In the genomic region with DNA sequence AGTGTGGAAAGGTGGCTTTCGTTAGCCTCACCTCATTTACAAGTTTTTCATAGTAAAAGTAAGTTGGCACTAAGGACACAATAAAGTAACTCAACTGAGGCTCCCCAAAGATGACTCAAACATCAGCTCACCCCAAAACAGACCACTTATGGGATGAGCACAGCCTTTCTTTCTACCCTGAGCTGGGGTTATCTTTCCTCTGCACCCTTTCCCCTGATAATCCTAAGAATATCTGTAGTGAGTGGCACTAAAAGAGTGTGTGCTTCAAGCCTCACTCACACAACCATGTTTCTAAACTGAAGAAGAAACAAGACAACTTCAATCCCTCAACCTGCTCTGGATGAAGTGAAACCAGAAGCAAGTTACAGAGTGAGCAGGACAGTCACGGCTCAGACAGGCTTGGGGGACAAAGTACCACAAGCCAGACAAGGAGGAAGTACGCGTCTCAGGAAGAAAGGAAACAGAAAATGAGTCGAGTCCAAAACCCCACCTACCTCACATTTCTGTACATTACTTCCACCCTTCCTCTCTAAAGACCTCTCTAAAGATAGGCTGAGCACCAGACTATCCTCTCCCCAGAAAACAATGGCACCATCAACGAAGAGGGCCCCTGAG, we compare ENCODE assay signal across 17 mouse cellular contexts. TPM values are rescaled to one million over a fixed set of nuclear protein-coding genes. Genes with fewer than 3 reads are reported as not detected.
DNase-seq lines count a peak whose midpoint lies in the region; ATAC-seq and TF ChIP-seq lines count a peak whose summit lies in the region.
"Had no signal": no experiment of that assay in that cellular context is flagged by ENCODE, and none has a peak within 500 bp of the region (broad histone marks: within the 10 kb centered on the region; RNA-seq: fewer than 3 reads in every experiment).

No protein-coding gene starts in this region.

- H3K4me3 ChIP-seq in CH12.LX (replicated peaks in 1 of 3; ENCODE audit: low read depth in 2 of 3, low read length in 2 of 3, poor library complexity in 1 of 3), result no peak overlapping the region
- no peak overlapping the region for H3K4me3 ChIP-seq in hindbrain, embryonic 14.5 days (replicated peaks; ENCODE audit: low read length)
- H3K4me3 ChIP-seq: embryonic facial prominence, embryonic 10.5 days; forebrain, embryonic 10.5 days; hindbrain, embryonic 13.5 days; midbrain, embryonic 15.5 days; neural tube, embryonic 15.5 days had no signal

- peak overlapping the region; percentile 63; the same call in 1 of the 2 replicates for H3K27ac ChIP-seq in CH12.LX (ENCODE audit: insufficient read depth, low read depth)
- no peak overlapping the region for H3K27ac ChIP-seq in hindbrain, embryonic 14.5 days
- H3K27ac ChIP-seq: embryonic facial prominence, embryonic 10.5 days; forebrain, embryonic 10.5 days; hindbrain, embryonic 13.5 days; kidney, postnatal 0 days; midbrain, embryonic 15.5 days; neural tube, embryonic 15.5 days had no signal

- in situ Hi-C loops in CH12.LX (cut with MboI; ENCODE audit: low pct_ligation_motif_present, low pct_unique_long_range_greater_than_20kb, low sequenced_read_pairs), result no loop called here

- H3K27me3 ChIP-seq in CH12.LX (replicated peaks), result no peaks in the 10 kb centered on the region
- H3K27me3 ChIP-seq in hindbrain, embryonic 14.5 days (ENCODE audit: control insufficient read depth, insufficient read depth, low read length), result no peaks in the 10 kb centered on the region
- H3K27me3 ChIP-seq: hindbrain, embryonic 13.5 days; midbrain, embryonic 15.5 days; neural tube, embryonic 15.5 days had no signal

- TF ChIP-seq POLR2A in CH12.LX (IDR thresholded peaks at IDR 0.05; ENCODE audit: low read depth, low read length), result no peak

- DNase-seq in layer of hippocampus, adult 11-12 months (ENCODE audit: low spot score), result peak; percentile 20
- DNase-seq in layer of hippocampus, adult 18-20 months (ENCODE audit: low spot score in 2 of 2), result no peak
- DNase-seq in CH12.LX (ENCODE audit: extremely low read depth), result peak; percentile 54
- no peak for DNase-seq in hindbrain, embryonic 14.5 days (ENCODE audit: low spot score)
- DNase-seq in cerebellum, postnatal 36 days, result no peak
- DNase-seq: gastrocnemius, postnatal 14 days; lung, adult 2 months; right cerebral cortex, postnatal 25 days had no signal

- TF ChIP-seq CTCF in CH12.LX (conservative IDR thresholded peaks at IDR 0.05 in 1 of 2, IDR thresholded peaks at IDR 0.05 in 1 of 2; ENCODE audit: low read depth in 2 of 2, low read length in 2 of 2), result no peak

- no peak overlapping the region for H3K9ac ChIP-seq in CH12.LX (ENCODE audit: insufficient read depth, low read depth)
- no peak overlapping the region for H3K9ac ChIP-seq in hindbrain, embryonic 14.5 days
- H3K9ac ChIP-seq: hindbrain, embryonic 13.5 days; midbrain, embryonic 15.5 days; neural tube, embryonic 15.5 days had no signal

- peaks cover 27 to 50% of the 10 kb centered on the region in 2 experiments for H3K36me3 ChIP-seq in CH12.LX (replicated peaks in 1 of 2; ENCODE audit: control insufficient read depth in 1 of 2, insufficient read depth in 1 of 2, low read length in 1 of 2)
- peaks cover 25% of the 10 kb centered on the region for H3K36me3 ChIP-seq in hindbrain, embryonic 14.5 days (replicated peaks; ENCODE audit: control insufficient read depth, insufficient read depth)

- dilution Hi-C loops in CH12.LX (cut with MboI; ENCODE audit: extremely low pct_ligation_motif_present, extremely low pct_unique_long_range_greater_than_20kb, low sequenced_read_pairs), result no loop called here

- H3K4me2 ChIP-seq in CH12.LX (ENCODE audit: insufficient read depth, low read depth, poor library complexity, severe bottlenecking), result peak overlapping the region; percentile 68; the same call in 1 of the 2 replicates
- H3K4me2 ChIP-seq in hindbrain, embryonic 14.5 days (replicated peaks), result no peak overlapping the region
- H3K4me2 ChIP-seq: hindbrain, embryonic 13.5 days; midbrain, embryonic 15.5 days; neural tube, embryonic 15.5 days had no signal

- H3K79me2 ChIP-seq in CH12.LX (replicated peaks; ENCODE audit: control insufficient read depth, extremely low read depth, insufficient read depth, poor library complexity, severe bottlenecking), result no peaks in the 10 kb centered on the region

- ATAC-seq in granulocyte monocyte progenitor cell, adult 5-6 weeks (replicated peaks; ENCODE audit: poor library complexity, severe bottlenecking), result peak; percentile 87
- ATAC-seq in megakaryocyte progenitor cell, adult 5-6 weeks (replicated peaks; ENCODE audit: poor library complexity), result peak; percentile 74
- ATAC-seq in hindbrain, embryonic 14.5 days (ENCODE audit: low FRiP score), result no peak
- ATAC-seq: midbrain, embryonic 15.5 days had no signal

- WGBS in hindbrain, embryonic 14.5 days, result 97% methylated on average over 6 of the region's 6 CpGs

- H3K9me3 ChIP-seq in CH12.LX (replicated peaks; ENCODE audit: low read length), result no peaks in the 10 kb centered on the region
- H3K9me3 ChIP-seq in hindbrain, embryonic 14.5 days (ENCODE audit: control insufficient read depth, low read length), result no peaks in the 10 kb centered on the region
- H3K9me3 ChIP-seq: embryonic facial prominence, embryonic 10.5 days; forebrain, embryonic 10.5 days; G1E; hindbrain, embryonic 13.5 days; midbrain, embryonic 15.5 days; neural tube, embryonic 15.5 days had no signal

- TF ChIP-seq RAD21 in CH12.LX (IDR thresholded peaks at IDR 0.05; ENCODE audit: low read depth, low read length), result no peak

- peaks cover 2 to 24% of the 10 kb centered on the region in 2 experiments; a peak in 3 of 4 replicates for H3K4me1 ChIP-seq in CH12.LX (ENCODE audit: control insufficient read depth in 1 of 2, insufficient read depth in 2 of 2)
- no peaks in the 10 kb centered on the region for H3K4me1 ChIP-seq in hindbrain, embryonic 14.5 days (replicated peaks; ENCODE audit: control insufficient read depth, insufficient read depth, low read length)
- H3K4me1 ChIP-seq: embryonic facial prominence, embryonic 10.5 days; forebrain, embryonic 10.5 days; hindbrain, embryonic 13.5 days; midbrain, embryonic 15.5 days; neural tube, embryonic 15.5 days had no signal

- no peak; the same call in 1 of the 2 replicates for TF ChIP-seq EP300 in CH12.LX (IDR thresholded peaks at IDR 0.05; ENCODE audit: low read length)

TF ChIP-seq in CH12.LX, 34 proteins besides CTCF, POLR2A, EP300 and RAD21:
- TF ChIP-seq ELF1 (IDR thresholded peaks at IDR 0.05; ENCODE audit: low read depth, low read length), result peak; percentile 42; the same call in 1 of the 2 replicates
- TF ChIP-seq PAX5 (IDR thresholded peaks at IDR 0.05; ENCODE audit: low read length), result no peak
- no peak for TF ChIP-seq MAFK (IDR thresholded peaks at IDR 0.05; ENCODE audit: insufficient replicate concordance, low read length)

RNA-seq across cellular contexts. Expression of gene Ctnnal1, which starts 27.6 kb away (rescaled TPM):
- 10 to 100 TPM; 11.3 to 14.1 TPM for total RNA-seq in layer of hippocampus, adult 18-20 months (2021)
- 3.3 and 4.0 TPM in 2 replicates for total RNA-seq in CH12.LX (2012; rRNA removed)
- total RNA-seq in CH12.LX (2014; rRNA removed), result 5.2 and 5.3 TPM in 2 replicates
- polyA plus RNA-seq in CH12.LX (2012; ENCODE audit: insufficient read length, low read depth), result 4.2 and 4.9 TPM in 2 replicates
- 5.9 and 6.1 TPM in 2 replicates for total RNA-seq in granulocyte monocyte progenitor cell, adult 5-6 weeks (2014; fragmentation: Nextera tagmentation)
- 2.0 TPM in 2 replicates for total RNA-seq in granulocyte monocyte progenitor cell, adult 5-6 weeks (2017)
- 1.7 and 3.1 TPM in 2 replicates for total RNA-seq in megakaryocyte progenitor cell, adult 5-6 weeks (2015)
- total RNA-seq in megakaryocyte progenitor cell, adult 5-6 weeks (2017), result 3.3 and 3.5 TPM in 2 replicates
- 12.2 and 16.7 TPM in 2 replicates for polyA plus RNA-seq in hindbrain, embryonic 14.5 days (2014; fragmentation: Nextera tagmentation; extraction: Ambion mirVana)

RNA-seq across cellular contexts. Expression of gene Tmem245, which starts 54.6 kb away (rescaled TPM):
- 10 to 100 TPM; 33.7 to 35.4 TPM for total RNA-seq in layer of hippocampus, adult 18-20 months (2021)
- total RNA-seq in CH12.LX (2012; rRNA removed), result 8.4 and 9.0 TPM in 2 replicates
- total RNA-seq in CH12.LX (2014; rRNA removed), result 4.0 and 4.4 TPM in 2 replicates
- 4.7 and 5.6 TPM in 2 replicates for polyA plus RNA-seq in CH12.LX (2012; ENCODE audit: insufficient read length, low read depth)
- total RNA-seq in granulocyte monocyte progenitor cell, adult 5-6 weeks (2014; fragmentation: Nextera tagmentation), result 16.3 and 18.2 TPM in 2 replicates
- total RNA-seq in granulocyte monocyte progenitor cell, adult 5-6 weeks (2017), result 9.9 and 10.1 TPM in 2 replicates
- 12.7 and 14.6 TPM in 2 replicates for total RNA-seq in megakaryocyte progenitor cell, adult 5-6 weeks (2015)
- 5.0 and 5.8 TPM in 2 replicates for total RNA-seq in megakaryocyte progenitor cell, adult 5-6 weeks (2017)
- 10.2 and 10.5 TPM in 2 replicates for polyA plus RNA-seq in hindbrain, embryonic 14.5 days (2014; fragmentation: Nextera tagmentation; extraction: Ambion mirVana)

Comparison
In these comparisons a context has a peak if more than half of its experiments do, and no peak if none do; other contexts are left out.
1. DNase-seq: peak in layer of hippocampus, adult 11-12 months (single experiment) and CH12.LX (single experiment); none in layer of hippocampus, adult 18-20 months (0 of 2), hindbrain, embryonic 14.5 days (single experiment) and cerebellum, postnatal 36 days (0 of 2).